Mouse (Mus musculus) limb, embryonic 12.5 days (tissue): ENCODE results near the gene Thtpa. TPM values are rescaled to one million over a fixed set of nuclear protein-coding genes. Genes with fewer than 3 reads are reported as not detected.

ENCODE experiments used
- ATAC-seq: fragments of 200-750 bp; cut with Nextera tagmentation; 2 replicates; pipeline ENCODE4 v1.8.0; 2017; ENCODE audit warnings: low read depth, moderate TSS enrichment; ENCODE audit not compliant: insufficient number of reproducible peaks, insufficient read depth, low FRiP score, low TSS enrichment
- H3K27ac ChIP-seq: fragments of 300-500 bp; sonication (generic); 2 replicates; pipeline ENCODE4 v1.5.1; 2016; ENCODE audit warnings: mild to moderate bottlenecking, moderate library complexity
- H3K27me3 ChIP-seq: fragments of 300-500 bp; sonication (generic); 2 replicates; pipeline ENCODE4 v1.6.1; 2016; ENCODE audit warnings: mild to moderate bottlenecking, moderate library complexity
- H3K36me3 ChIP-seq: fragments of 300-500 bp; sonication (generic); 2 replicates; pipeline ENCODE4 v1.6.1; 2016; ENCODE audit warnings: mild to moderate bottlenecking, moderate library complexity
- H3K4me1 ChIP-seq: fragments of 300-500 bp; sonication (generic); replicated peaks from 2 replicates; pipeline ENCODE4 v1.6.1; 2016
- H3K4me2 ChIP-seq: fragments of 300-500 bp; sonication (generic); 2 replicates; pipeline ENCODE4 v1.6.1; 2016; ENCODE audit warnings: mild to moderate bottlenecking, moderate library complexity
- H3K4me3 ChIP-seq: fragments of 300-500 bp; sonication (generic); replicated peaks from 2 replicates; pipeline ENCODE4 v1.5.1; 2016; ENCODE audit warnings: mild to moderate bottlenecking
- H3K9ac ChIP-seq: fragments of 300-500 bp; sonication (generic); replicated peaks from 2 replicates; pipeline ENCODE4 v1.6.1; 2016; ENCODE audit warnings: mild to moderate bottlenecking, moderate library complexity
- H3K9me3 ChIP-seq: fragments of 300-500 bp; sonication (generic); 2 replicates; pipeline ENCODE4 v1.6.1; 2016; ENCODE audit warnings: mild to moderate bottlenecking, moderate library complexity
- WGBS: fragments of 180-500 bp; shearing (Covaris S2); methylation state at CpG from one replicate; pipeline ENCODE4 v1.1.7; 2016; 5-methylcytosine and 5-hydroxymethylcytosine counted together
- polyA plus RNA-seq: library from polyadenylated mRNA; unstranded; fragments of >200 nt; fragmentation: Nextera tagmentation; extraction: Ambion mirVana; gene quantifications from 2 replicates; pipeline ENCODE4 v1.2.1, GENCODE M21; 2016

The Thtpa gene
- 24.0 and 24.2 TPM in 2 replicates for polyA plus RNA-seq

GRCm38 (mm10) chr14:55094704-55095231 lies at the start of gene Thtpa:
Thtpa (plus strand) TSS chr14:55094784.
- peak; percentile 27; the same call in 1 of the 2 replicates for ATAC-seq
- WGBS: under 1% methylated on average over 30 of the region's 30 CpGs
- peak within 1 kb of the TSS; percentile 70 for H3K4me2 ChIP-seq
- H3K4me1 ChIP-seq: peaks cover 29% of the 10 kb centered on the region
- peak within 1 kb of the TSS; percentile 54 for H3K9ac ChIP-seq
- H3K4me3 ChIP-seq: peak within 1 kb of the TSS; percentile 61
- peak within 1 kb of the TSS; percentile 62; the same call in 1 of the 2 replicates for H3K27ac ChIP-seq
- no peaks in the 10 kb centered on the region for H3K9me3 ChIP-seq
- H3K27me3 ChIP-seq: peaks cover 3% of the 10 kb centered on the region; the same call in 1 of the 2 replicates
- H3K36me3 ChIP-seq: peaks cover 26% of the 10 kb centered on the region

DNA sequence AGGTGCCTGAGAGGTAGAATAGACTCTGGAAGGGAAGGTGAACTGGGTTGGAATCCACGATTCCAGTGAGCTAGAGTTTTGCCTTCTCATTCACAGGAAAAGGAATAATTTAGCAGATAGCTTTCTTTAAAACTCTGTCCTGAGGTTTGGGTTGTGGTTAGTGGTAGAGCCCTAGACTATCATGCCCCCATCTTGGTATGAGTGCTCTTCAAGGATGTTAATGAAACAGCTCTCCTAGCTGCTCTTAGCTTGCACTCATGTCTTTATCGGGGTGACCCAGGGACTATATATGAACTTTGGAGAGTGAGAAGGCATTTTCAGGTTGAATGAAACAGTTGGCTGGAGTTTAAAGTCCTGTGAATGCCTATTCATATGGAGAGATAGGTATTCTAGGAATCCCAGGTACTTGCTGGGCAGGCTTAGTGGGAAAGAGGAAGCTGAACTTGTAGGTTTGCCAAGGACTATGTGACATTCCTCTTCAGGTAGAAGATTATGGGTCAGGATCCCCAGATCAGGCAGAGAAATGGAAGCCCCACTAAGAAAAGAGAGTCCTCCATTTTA lies 46.5 kb upstream of the Thtpa start:
- no peak overlapping the region for H3K9ac ChIP-seq
- no peak overlapping the region for H3K27ac ChIP-seq
- H3K4me1 ChIP-seq: no peaks in the 10 kb centered on the region
- ATAC-seq: no peak
- H3K27me3 ChIP-seq: no peaks in the 10 kb centered on the region
- no peaks in the 10 kb centered on the region for H3K36me3 ChIP-seq
- 79% methylated on average over 2 of the region's 2 CpGs for WGBS
- H3K9me3 ChIP-seq: no peaks in the 10 kb centered on the region
- no peak overlapping the region for H3K4me2 ChIP-seq
- no peak overlapping the region for H3K4me3 ChIP-seq

DNA sequence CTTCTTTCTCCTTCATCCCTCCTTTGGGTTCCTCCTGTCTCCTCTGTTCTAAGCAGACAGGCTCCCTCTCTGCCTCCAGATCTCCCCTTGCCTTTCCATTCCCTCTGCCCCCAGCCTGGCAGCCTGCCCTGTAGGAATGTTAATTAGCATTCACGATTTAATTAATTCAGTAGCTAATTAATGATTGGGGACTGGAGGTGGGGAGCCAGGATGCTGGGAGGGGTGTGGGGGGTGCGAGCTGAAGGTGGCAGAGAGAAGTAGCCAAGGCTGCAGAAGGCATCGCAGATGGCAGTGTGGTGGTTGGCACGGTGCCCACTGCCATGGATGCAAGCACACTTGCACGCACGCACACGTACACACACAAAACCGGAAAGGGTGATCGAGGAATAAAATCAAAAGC lies 42.1 kb upstream of the Thtpa start:
- WGBS: 85% methylated on average over 9 of the region's 9 CpGs
- no peaks in the 10 kb centered on the region for H3K4me1 ChIP-seq
- H3K27me3 ChIP-seq: peaks cover 6% of the 10 kb centered on the region; the same call in 1 of the 2 replicates
- no peak overlapping the region for H3K9ac ChIP-seq
- H3K4me3 ChIP-seq: no peak overlapping the region
- H3K9me3 ChIP-seq: no peaks in the 10 kb centered on the region
- no peak overlapping the region for H3K27ac ChIP-seq
- H3K36me3 ChIP-seq: no peaks in the 10 kb centered on the region
- no peak overlapping the region for H3K4me2 ChIP-seq
- ATAC-seq: no peak

- Histone ChIP-seq H3K27ac (no peak overlapping the region), H3K9ac (no peak overlapping the region), H3K4me3 (no peak overlapping the region), H3K4me1 (no peaks in the 10 kb centered on the region), H3K4me2 (no peak overlapping the region), H3K27me3 (peaks cover 6% of the 10 kb centered on the region; the same call in 1 of the 2 replicates), H3K36me3 (no peaks in the 10 kb centered on the region), H3K9me3 (no peaks in the 10 kb centered on the region)
- WGBS: 86% methylated on average over 4 of the region's 4 CpGs
- no peak for ATAC-seq
Observed at GRCm38 (mm10) chr14:55053050-55053449, 41.5 kb upstream of the Thtpa start.

DNA sequence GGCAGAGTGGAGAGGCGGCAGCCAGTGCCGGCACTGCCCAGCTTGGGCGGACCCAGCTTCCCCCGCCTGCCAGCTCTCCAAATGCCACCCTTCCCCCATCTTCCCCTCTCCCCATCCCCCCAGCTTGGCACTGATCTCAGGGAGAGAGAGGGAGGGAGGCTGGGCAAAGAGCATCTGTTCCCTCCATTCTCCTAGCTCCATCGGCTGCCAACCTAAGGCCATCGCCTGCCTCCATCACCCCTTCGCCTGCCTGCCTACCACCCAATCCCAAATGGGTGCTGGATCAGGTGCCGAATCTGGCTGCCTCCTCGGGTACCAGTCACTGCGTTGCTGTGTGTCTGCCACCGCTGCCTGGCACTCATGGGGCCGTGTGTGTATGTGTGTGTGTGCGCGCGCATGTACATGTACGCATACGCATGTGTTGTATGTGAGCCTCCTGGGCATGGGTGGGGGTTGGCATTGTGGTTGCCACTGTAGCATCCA lies 40.8 kb upstream of the Thtpa start:
- peaks cover 6% of the 10 kb centered on the region; the same call in 1 of the 2 replicates for H3K27me3 ChIP-seq
- no peaks in the 10 kb centered on the region for H3K36me3 ChIP-seq
- H3K9ac ChIP-seq: no peak overlapping the region
- WGBS: 90% methylated on average over 17 of the region's 17 CpGs
- 0 out of 2 replicates have a peak, but pooled peaks have one; percentile 15 for ATAC-seq
- H3K4me3 ChIP-seq: no peak overlapping the region
- H3K9me3 ChIP-seq: no peaks in the 10 kb centered on the region
- H3K27ac ChIP-seq: no peak overlapping the region
- H3K4me1 ChIP-seq: no peaks in the 10 kb centered on the region
- no peak overlapping the region for H3K4me2 ChIP-seq

DNA sequence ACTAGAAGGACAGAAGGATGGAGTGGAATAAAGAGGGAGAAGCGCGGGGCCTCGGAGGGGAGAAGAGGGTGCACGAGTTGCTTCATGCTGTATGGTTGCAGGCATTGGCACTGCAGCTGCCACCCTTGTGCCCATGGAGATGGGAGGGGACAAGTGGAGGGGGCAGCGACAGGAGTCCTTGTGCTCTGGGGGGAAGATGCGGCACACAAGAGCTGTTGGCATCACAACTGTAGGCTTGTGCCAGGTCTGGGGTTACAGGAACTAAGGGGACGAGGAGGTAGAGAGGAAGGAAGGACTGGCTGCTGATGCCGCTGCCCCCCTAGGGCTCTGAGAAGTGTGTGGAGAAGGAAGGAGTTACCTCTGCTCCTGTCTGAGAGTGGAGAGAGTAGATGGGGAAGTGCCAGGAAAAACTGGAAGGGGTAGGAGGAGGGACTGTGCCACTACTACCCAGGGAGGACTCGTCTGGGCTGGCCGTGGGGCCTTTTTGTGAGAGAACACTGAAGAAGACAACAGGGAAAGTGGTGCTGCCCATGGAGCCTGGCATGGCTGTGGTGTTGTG lies 40.3 kb upstream of the Thtpa start:
- no peak for ATAC-seq
- Histone ChIP-seq H3K9ac (no peak overlapping the region), H3K36me3 (no peaks in the 10 kb centered on the region), H3K9me3 (no peaks in the 10 kb centered on the region), H3K27ac (no peak overlapping the region), H3K4me3 (no peak overlapping the region), H3K4me1 (no peaks in the 10 kb centered on the region), H3K4me2 (no peak overlapping the region), H3K27me3 (peaks cover 6% of the 10 kb centered on the region; the same call in 1 of the 2 replicates)
- WGBS: 88% methylated on average over 10 of the region's 10 CpGs

GRCm38 (mm10) chr14:55055167-55055834 lies 39.3 kb upstream of the Thtpa start:
- no peak for ATAC-seq
- Histone ChIP-seq H3K9ac (no peak overlapping the region), H3K27me3 (peaks cover 6% of the 10 kb centered on the region; the same call in 1 of the 2 replicates), H3K36me3 (no peaks in the 10 kb centered on the region), H3K9me3 (no peaks in the 10 kb centered on the region), H3K4me2 (no peak overlapping the region), H3K4me3 (no peak overlapping the region), H3K4me1 (no peaks in the 10 kb centered on the region), H3K27ac (no peak overlapping the region)
- WGBS: 78% methylated on average over 11 of the region's 11 CpGs

DNA sequence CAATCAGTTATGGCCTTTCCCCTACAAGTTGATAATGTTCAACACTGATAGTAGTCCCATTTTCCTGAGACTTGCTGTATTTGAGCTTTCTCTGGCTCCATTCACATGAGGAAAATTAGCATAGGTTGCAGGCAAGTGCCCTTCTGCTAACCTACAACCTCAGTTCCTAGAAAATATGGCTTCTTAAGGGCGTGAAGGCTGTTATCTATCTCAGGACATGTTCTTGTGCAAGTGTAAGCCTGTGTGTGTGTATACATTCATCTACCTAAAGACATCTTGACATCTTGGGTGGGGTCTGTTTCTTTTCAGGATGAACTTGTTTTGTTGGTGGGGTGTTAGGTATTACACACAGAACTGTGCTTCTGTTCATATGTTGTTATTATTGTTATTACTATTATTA lies 35.6 kb upstream of the Thtpa start:
- ATAC-seq: no peak
- Histone ChIP-seq H3K36me3 (no peaks in the 10 kb centered on the region), H3K27ac (no peak overlapping the region), H3K4me2 (no peak overlapping the region), H3K27me3 (peaks cover 6% of the 10 kb centered on the region; the same call in 1 of the 2 replicates), H3K9ac (no peak overlapping the region), H3K9me3 (no peaks in the 10 kb centered on the region), H3K4me3 (no peak overlapping the region), H3K4me1 (peaks cover 21% of the 10 kb centered on the region)
- 71% methylated on average over 1 of the region's 1 CpGs for WGBS

- H3K4me1 ChIP-seq: peaks cover 21% of the 10 kb centered on the region
- 0 out of 2 replicates have a peak, but pooled peaks cover 5% of the 10 kb centered on the region for H3K27me3 ChIP-seq
- H3K9me3 ChIP-seq: no peaks in the 10 kb centered on the region
- H3K27ac ChIP-seq: no peak overlapping the region
- ATAC-seq: no peak
- H3K4me3 ChIP-seq: no peak overlapping the region
- H3K9ac ChIP-seq: no peak overlapping the region
- no peak overlapping the region for H3K4me2 ChIP-seq
- H3K36me3 ChIP-seq: peaks cover 4% of the 10 kb centered on the region; the same call in 1 of the 2 replicates
- 73% methylated on average over 5 of the region's 5 CpGs for WGBS
Observed at GRCm38 (mm10) chr14:55059931-55060330, 34.7 kb upstream of the Thtpa start.

- Histone ChIP-seq H3K36me3 (peaks cover 22% of the 10 kb centered on the region), H3K27ac (peak overlapping the region; percentile 74)
Observed at GRCm38 (mm10) chr14:55061845-55062244, 32.7 kb upstream of the Thtpa start.

DNA sequence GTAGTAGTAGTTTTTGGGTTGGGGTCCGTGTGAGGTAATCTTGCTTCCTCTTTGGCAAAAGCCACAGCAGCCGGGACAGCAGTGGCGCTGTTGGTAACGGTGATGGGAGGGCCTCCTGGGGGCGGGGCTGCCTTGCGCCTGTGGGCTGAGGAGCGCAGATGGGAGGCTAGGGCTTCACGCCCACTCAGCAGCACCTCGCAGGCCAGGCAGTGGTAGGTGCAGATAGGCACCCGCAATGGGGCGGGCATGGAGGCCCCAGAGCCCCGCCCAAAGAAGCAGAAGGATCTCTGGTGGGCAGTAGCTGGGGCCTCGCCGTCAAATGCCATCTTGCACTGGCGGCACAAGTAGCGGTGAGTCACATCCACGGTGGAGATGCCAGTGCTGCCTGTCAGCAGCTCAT lies 32.0 kb upstream of the Thtpa start:
- Histone ChIP-seq H3K36me3 (peaks cover 30% of the 10 kb centered on the region), H3K4me1 (peaks cover 21% of the 10 kb centered on the region), H3K27ac (peak overlapping the region; percentile 74; the same call in 1 of the 2 replicates), H3K9me3 (no peaks in the 10 kb centered on the region), H3K4me3 (peak overlapping the region; percentile 16), H3K9ac (no peak overlapping the region; the same call in 1 of the 2 replicates), H3K4me2 (peak overlapping the region; percentile 52), H3K27me3 (0 out of 2 replicates have a peak, but pooled peaks cover 5% of the 10 kb centered on the region)
- ATAC-seq: peak; percentile 63; the same call in 1 of the 2 replicates
- 12% methylated on average over 17 of the region's 17 CpGs for WGBS

More at GRCm38 (mm10) chr14:55061845-55062244, 32.7 kb upstream of the Thtpa start:
- Histone ChIP-seq H3K4me3 (0 out of 2 replicates have a peak overlapping the region, but pooled peaks have one; percentile 4), H3K4me1 (peaks cover 21% of the 10 kb centered on the region), H3K4me2 (peak overlapping the region; percentile 52), H3K27me3 (0 out of 2 replicates have a peak, but pooled peaks cover 5% of the 10 kb centered on the region), H3K9me3 (no peaks in the 10 kb centered on the region), H3K9ac (no peak overlapping the region)
- peak; percentile 67; the same call in 1 of the 2 replicates for ATAC-seq
- WGBS: 18% methylated on average over 7 of the region's 7 CpGs
